Mouse (Mus musculus) lung, postnatal 0 days (tissue): Measurements from ENCODE around the gene Arih2.

Experiments
- CTCF ChIP-seq: IDR thresholded peaks from 2 replicates; pipeline ENCODE4 v1.5.1; 2016; ENCODE audit warnings: antibody characterized with exemption, mild to moderate bottlenecking
- EP300 ChIP-seq: IDR thresholded peaks from 2 replicates; pipeline ENCODE4 v1.6.1; 2016; ENCODE audit warnings: antibody characterized with exemption, mild to moderate bottlenecking, control low read depth

GRCm38 (mm10) chr9:108631631-108632256 is 17.4 kb downstream of the Arih2 start:
- no peak for TF ChIP-seq CTCF
- TF ChIP-seq EP300, result no peak
